Mouse (Mus musculus) adrenal gland, adult 2 months (tissue): ENCODE measurements around the gene Coq6. TPM values are rescaled to one million over a fixed set of nuclear protein-coding genes. Genes with fewer than 3 reads are reported as not detected.
A peak's percentile ranks its signal among the peaks of the same experiment; 100 is the strongest.

ENCODE experiments used
- DNase-seq: peaks from one replicate; pipeline ENCODE4 v3.0.0; 2021
- polyA plus RNA-seq: library from polyadenylated mRNA; depleted of rRNA; stranded (reverse); fragments of >200 nt; gene quantifications from 2 replicates; pipeline ENCODE4 v1.2.3, GENCODE M21; 2012; rRNA removed
- total RNA-seq, 2 experiments: library from RNA; stranded (reverse); gene quantifications; 2 replicates each; pipeline ENCODE4 v1.2.3; 2021

The Coq6 gene
- total and polyA plus RNA-seq, 3 experiments = 57.3 to 78.5 (median 59.7) TPM

GRCm38 (mm10) chr12:84396947-84397679 is 35.7 kb downstream of the Coq6 start:
- no peak for DNase-seq

- DNase-seq = no peak
These were observed 36.2 kb downstream of the Coq6 start for GRCm38 (mm10) chr12:84397685-84398084.

- peak; percentile 33 for DNase-seq
These were observed 37.2 kb downstream of the Coq6 start for GRCm38 (mm10) chr12:84398629-84399028.

GRCm38 (mm10) chr12:84399135-84399534 is 37.7 kb downstream of the Coq6 start:
- DNase-seq = peak; percentile 23

GRCm38 (mm10) chr12:84399663-84400062 is 38.2 kb downstream of the Coq6 start:
- DNase-seq = no peak

GRCm38 (mm10) chr12:84400068-84400467 is 38.6 kb downstream of the Coq6 start:
- peak; percentile 65 for DNase-seq

GRCm38 (mm10) chr12:84400653-84401052 is 39.2 kb downstream of the Coq6 start:
- peak; percentile 78 for DNase-seq

GRCm38 (mm10) chr12:84402923-84403322 is 41.5 kb downstream of the Coq6 start:
- no peak for DNase-seq

- no peak for DNase-seq
These were observed 43.1 kb downstream of the Coq6 start for GRCm38 (mm10) chr12:84404541-84404940.

GRCm38 (mm10) chr12:84407259-84407658 is 45.8 kb downstream of the Coq6 start:
- no peak for DNase-seq

GRCm38 (mm10) chr12:84407874-84408818 is 46.7 kb downstream of the Coq6 start:
- peak; percentile 41 for DNase-seq

- DNase-seq = peak; percentile 96
These were observed 47.5 kb downstream of the Coq6 start, which contains the start of the genes Entpd5 and Bbof1 for GRCm38 (mm10) chr12:84408819-84409507. Gene Entpd5, minus strand, starts transcription at chr12:84409029. Gene Bbof1, plus strand, starts transcription at chr12:84409071.

GRCm38 (mm10) chr12:84416834-84417604 is 55.6 kb downstream of the Coq6 start, which contains the start of gene Rnf113a2:
Gene Rnf113a2, plus strand, starts transcription at chr12:84417196.
- peak; percentile 90 for DNase-seq

- DNase-seq = no peak
These were observed 56.1 kb downstream of the Coq6 start for GRCm38 (mm10) chr12:84417605-84417922.

Other genes starting within 250 kb of the Coq6 start
- gene Dnal1, start 247.3 kb upstream of the Coq6 start, total RNA-seq = 10 to 100 TPM; 15.7 to 18.6 TPM
- gene Dnal1, start 247.3 kb upstream of the Coq6 start, polyA plus RNA-seq = 2.6 and 3.3 TPM in 2 replicates
- gene Pnma1, start 213.2 kb upstream of the Coq6 start, total RNA-seq = under 1 TPM; 0.28 to 0.43 TPM
- gene Pnma1, start 213.2 kb upstream of the Coq6 start, polyA plus RNA-seq = 0.15 TPM in 1 of 2 replicates, not detected in the other
- gene Elmsan1, start 142.8 kb upstream of the Coq6 start, total RNA-seq = 10 to 100 TPM; 17.0 to 22.7 TPM
- 14.4 and 20.4 TPM in 2 replicates for gene Elmsan1, start 142.8 kb upstream of the Coq6 start, polyA plus RNA-seq
- 10 to 100 TPM; 75.1 to 99.4 TPM for gene Ptgr2, start 76.4 kb upstream of the Coq6 start, total RNA-seq
- gene Ptgr2, start 76.4 kb upstream of the Coq6 start, polyA plus RNA-seq = 4.2 and 7.6 TPM in 2 replicates
- gene Zfp410, start 44.8 kb upstream of the Coq6 start, total RNA-seq = 10 to 100 TPM; 26.4 to 39.6 TPM
- gene Zfp410, start 44.8 kb upstream of the Coq6 start, polyA plus RNA-seq = 8.3 and 11.5 TPM in 2 replicates
- 1 to 10 TPM; 2.0 to 2.3 TPM for gene Fam161b, start 176 bp downstream of the Coq6 start, total RNA-seq
- 0.87 and 0.99 TPM in 2 replicates for gene Fam161b, start 176 bp downstream of the Coq6 start, polyA plus RNA-seq
- gene Entpd5, start 47.4 kb downstream of the Coq6 start, total RNA-seq = 100 to 1,000 TPM; 124 to 126 TPM
- 11.9 and 14.8 TPM in 2 replicates for gene Entpd5, start 47.4 kb downstream of the Coq6 start, polyA plus RNA-seq
- gene Bbof1, start 47.4 kb downstream of the Coq6 start, total RNA-seq = 1 to 10 TPM; 2.7 to 3.4 TPM
- gene Bbof1, start 47.4 kb downstream of the Coq6 start, polyA plus RNA-seq = not detected in 2 replicates
- 10 to 100 TPM; 16.0 to 19.6 TPM for gene Rnf113a2, start 55.5 kb downstream of the Coq6 start, total RNA-seq
- gene Rnf113a2, start 55.5 kb downstream of the Coq6 start, polyA plus RNA-seq = 0.73 and 0.86 TPM in 2 replicates
- 100 to 1,000 TPM; 211 to 272 TPM for gene Aldh6a1, start 89.3 kb downstream of the Coq6 start, total RNA-seq
- 21.7 and 22.0 TPM in 2 replicates for gene Aldh6a1, start 89.3 kb downstream of the Coq6 start, polyA plus RNA-seq
- 10 to 100 TPM; 16.2 to 19.7 TPM for gene Lin52, start 89.8 kb downstream of the Coq6 start, total RNA-seq
- 5.0 and 6.9 TPM in 2 replicates for gene Lin52, start 89.8 kb downstream of the Coq6 start, polyA plus RNA-seq
- gene Vsx2, start 208.1 kb downstream of the Coq6 start, total RNA-seq = not detected
- gene Vsx2, start 208.1 kb downstream of the Coq6 start, polyA plus RNA-seq = not detected in 2 replicates